Mouse (Mus musculus) adrenal gland, postnatal 10 days (tissue): Measurements from ENCODE around the gene Capn7. TPM values are rescaled to one million over a fixed set of nuclear protein-coding genes. Genes with fewer than 3 reads are reported as not detected.
A peak's percentile ranks its signal among the peaks of the same experiment; 100 is the strongest.

Source experiments
- DNase-seq: peaks from one replicate; pipeline ENCODE4 v3.0.0; 2021; ENCODE audit warnings: mixed read lengths
- total RNA-seq, 2 experiments: library from RNA; stranded (reverse); gene quantifications; 2 replicates each; pipeline ENCODE4 v1.2.3; 2021

The Capn7 gene
- total RNA-seq, 2 experiments from 2014 or later = 33.7 to 40.9 TPM

- DNase-seq = peak; percentile 57
Observed at GRCm38 (mm10) chr14:31396428-31396827, 60.0 kb downstream of the Capn7 start.

- DNase-seq = no peak
Observed at GRCm38 (mm10) chr14:31397353-31397752, 60.9 kb downstream of the Capn7 start.

GRCm38 (mm10) chr14:31397791-31398595, 61.6 kb downstream of the Capn7 start:
- DNase-seq = peak; percentile 77

- no peak for DNase-seq
Observed at GRCm38 (mm10) chr14:31398819-31399218, 62.4 kb downstream of the Capn7 start.

GRCm38 (mm10) chr14:31399271-31399670, 62.8 kb downstream of the Capn7 start:
- no peak for DNase-seq

- peak; percentile 74 for DNase-seq
Observed at GRCm38 (mm10) chr14:31400246-31400645, 63.8 kb downstream of the Capn7 start.

GRCm38 (mm10) chr14:31400896-31401295, 64.5 kb downstream of the Capn7 start:
- peak; percentile 62 for DNase-seq

GRCm38 (mm10) chr14:31401918-31402427, 65.5 kb downstream of the Capn7 start:
- DNase-seq = no peak

GRCm38 (mm10) chr14:31402693-31403092, 66.3 kb downstream of the Capn7 start:
- DNase-seq = no peak

GRCm38 (mm10) chr14:31403556-31403955, 67.1 kb downstream of the Capn7 start:
- DNase-seq = no peak

GRCm38 (mm10) chr14:31403995-31404394, 67.6 kb downstream of the Capn7 start:
- DNase-seq = no peak

GRCm38 (mm10) chr14:31404663-31405062, 68.2 kb downstream of the Capn7 start:
- DNase-seq = no peak

- no peak for DNase-seq
Observed at GRCm38 (mm10) chr14:31405652-31406051, 69.2 kb downstream of the Capn7 start.

- no peak for DNase-seq
Observed at GRCm38 (mm10) chr14:31406154-31406810, 69.8 kb downstream of the Capn7 start.

- peak; percentile 84 for DNase-seq
Observed at GRCm38 (mm10) chr14:31407208-31407607, 70.8 kb downstream of the Capn7 start.

- peak; percentile 36 for DNase-seq
Observed at GRCm38 (mm10) chr14:31407911-31408604, 71.6 kb downstream of the Capn7 start.

GRCm38 (mm10) chr14:31408666-31409065, 72.2 kb downstream of the Capn7 start:
- peak; percentile 47 for DNase-seq

- DNase-seq = no peak
Observed at GRCm38 (mm10) chr14:31410123-31410724, 73.8 kb downstream of the Capn7 start.

- no peak for DNase-seq
Observed at GRCm38 (mm10) chr14:31410737-31411136, 74.3 kb downstream of the Capn7 start.

GRCm38 (mm10) chr14:31412651-31413056, 76.2 kb downstream of the Capn7 start:
- peak; percentile 74 for DNase-seq

GRCm38 (mm10) chr14:31413475-31414086, 77.1 kb downstream of the Capn7 start:
- DNase-seq = no peak
